ENCODE assay signal across 26 mouse cellular contexts in the genomic region with DNA sequence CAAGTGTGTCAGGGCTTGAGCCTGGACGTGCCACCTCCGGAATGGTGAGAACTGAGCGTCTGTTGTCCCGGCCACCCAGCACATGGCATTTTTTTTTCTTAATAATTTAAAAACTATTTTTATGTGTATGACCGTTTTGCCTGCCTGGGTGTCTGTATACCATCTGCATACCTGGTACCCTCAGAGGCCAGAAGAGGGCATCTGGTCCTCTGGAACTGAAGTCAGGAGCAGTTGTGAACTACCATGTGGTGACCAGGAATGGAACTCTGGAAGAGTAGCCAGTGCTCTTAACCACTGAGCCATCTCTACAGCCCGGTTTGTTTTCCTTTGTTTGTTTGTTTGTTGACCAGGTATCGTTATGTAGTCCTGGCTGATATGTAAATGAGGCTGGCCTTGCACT. TPM values are rescaled to one million over a fixed set of nuclear protein-coding genes. Genes with fewer than 3 reads are reported as not detected.
DNase-seq lines count a peak whose midpoint lies in the region; ATAC-seq and TF ChIP-seq lines count a peak whose summit lies in the region.
"Had no signal": no experiment of that assay in that cellular context is flagged by ENCODE, and none has a peak within 500 bp of the region (broad histone marks: within the 10 kb centered on the region; RNA-seq: fewer than 3 reads in every experiment).

No protein-coding gene starts in this region.

- peak; percentile 27 to 39 for DNase-seq in kidney, postnatal 36 days
- DNase-seq in 3T3-L1 (ENCODE audit: low read depth, low spot score) (peak; percentile 15), 416B (ENCODE audit: low read depth) (peak; percentile 78)
- DNase-seq in heart, embryonic 10.5 days (ENCODE audit: low spot score) = no peak
- no peak for DNase-seq in left cerebral cortex, postnatal 36 days (ENCODE audit: low spot score in 2 of 2)
- DNase-seq: adrenal gland, postnatal 25 days; cerebellum, adult 11-12 months; cerebellum, postnatal 25 days; embryo, embryonic 11 days; heart, adult 11 months; heart, postnatal 36 days; spleen, adult 18-20 months had no signal

- no peaks in the 10 kb centered on the region for H3K27me3 ChIP-seq in kidney, embryonic 16.5 days (ENCODE audit: insufficient read depth, low read length)
- H3K27me3 ChIP-seq in small intestine, adult 2 months (ENCODE audit: control insufficient read depth, insufficient read depth, low read length) = no peaks in the 10 kb centered on the region
- H3K27me3 ChIP-seq in heart, embryonic 10.5 days (ENCODE audit: insufficient read depth, poor library complexity, severe bottlenecking) = peaks cover 49% of the 10 kb centered on the region

- ATAC-seq in kidney, embryonic 16.5 days (ENCODE audit: low FRiP score, low TSS enrichment) = no peak
- ATAC-seq: forebrain, embryonic 16.5 days; hindbrain, embryonic 16.5 days; lung, postnatal 0 days had no signal

- no peak overlapping the region for H3K9ac ChIP-seq in kidney, embryonic 16.5 days (replicated peaks; ENCODE audit: low read length)
- H3K9ac ChIP-seq: limb, embryonic 12.5 days; liver, embryonic 15.5 days; midbrain, embryonic 12.5 days; neural tube, embryonic 13.5 days had no signal

- no peak overlapping the region for H3K27ac ChIP-seq in kidney, embryonic 16.5 days (ENCODE audit: low read length)
- no peak overlapping the region for H3K27ac ChIP-seq in small intestine, adult 2 months (ENCODE audit: insufficient read depth, low read depth, low read length)
- no peak overlapping the region for H3K27ac ChIP-seq in heart, embryonic 10.5 days
- H3K27ac ChIP-seq: limb, embryonic 12.5 days; liver, embryonic 15.5 days; midbrain, embryonic 12.5 days; neural tube, embryonic 13.5 days had no signal

- no peaks in the 10 kb centered on the region for H3K9me3 ChIP-seq in kidney, embryonic 16.5 days (ENCODE audit: low read length)
- no peaks in the 10 kb centered on the region for H3K9me3 ChIP-seq in heart, embryonic 10.5 days
- H3K9me3 ChIP-seq: limb, embryonic 12.5 days; liver, embryonic 15.5 days; midbrain, embryonic 12.5 days; neural tube, embryonic 13.5 days had no signal

- WGBS in kidney, embryonic 16.5 days = 76% methylated on average over 7 of the region's 7 CpGs
- 72% methylated on average over 7 of the region's 7 CpGs for WGBS in small intestine, adult 2 months
- 71% methylated on average over 7 of the region's 7 CpGs for WGBS in heart, embryonic 10.5 days

- H3K36me3 ChIP-seq in kidney, embryonic 16.5 days (ENCODE audit: insufficient read depth, low read length) = no peaks in the 10 kb centered on the region
- H3K36me3 ChIP-seq in small intestine, adult 2 months (ENCODE audit: control insufficient read depth, insufficient read depth, low read length) = no peaks in the 10 kb centered on the region
- H3K36me3 ChIP-seq in heart, embryonic 10.5 days = no peaks in the 10 kb centered on the region
- H3K36me3 ChIP-seq: limb, embryonic 12.5 days; liver, embryonic 15.5 days; midbrain, embryonic 12.5 days; neural tube, embryonic 13.5 days had no signal

- peak; percentile 47; the same call in 1 of the 2 replicates for TF ChIP-seq CTCF in small intestine, adult 2 months (IDR thresholded peaks at IDR 0.05; ENCODE audit: extremely low read depth, insufficient read length, insufficient replicate concordance, low read depth, low read length)

- H3K4me3 ChIP-seq in kidney, embryonic 16.5 days (ENCODE audit: low read length) = no peak overlapping the region
- no peak overlapping the region for H3K4me3 ChIP-seq in small intestine, adult 2 months (ENCODE audit: low read depth, low read length)
- H3K4me3 ChIP-seq in heart, embryonic 10.5 days = no peak overlapping the region
- H3K4me3 ChIP-seq: limb, embryonic 12.5 days; liver, embryonic 15.5 days; midbrain, embryonic 12.5 days; neural tube, embryonic 13.5 days had no signal

- TF ChIP-seq POLR2A in small intestine, adult 2 months (IDR thresholded peaks at IDR 0.05; ENCODE audit: low read depth, low read length) = no peak

- no peaks in the 10 kb centered on the region for H3K4me1 ChIP-seq in kidney, embryonic 16.5 days (ENCODE audit: insufficient read depth, low read length)
- peaks cover 43% of the 10 kb centered on the region for H3K4me1 ChIP-seq in small intestine, adult 2 months (ENCODE audit: control insufficient read depth, insufficient read depth, insufficient read length, low read length)
- H3K4me1 ChIP-seq in heart, embryonic 10.5 days = peaks cover 15% of the 10 kb centered on the region; the same call in 1 of the 2 replicates
- H3K4me1 ChIP-seq: limb, embryonic 12.5 days; midbrain, embryonic 12.5 days; neural tube, embryonic 13.5 days had no signal

- no peak overlapping the region for H3K4me2 ChIP-seq in kidney, embryonic 16.5 days (replicated peaks; ENCODE audit: low read depth, low read length)
- H3K4me2 ChIP-seq: limb, embryonic 12.5 days; midbrain, embryonic 12.5 days; neural tube, embryonic 13.5 days had no signal

- intact Hi-C loops in left cerebral cortex, postnatal 36 days (cut with DNase I) = no loop called here

RNA-seq across cellular contexts. Expression of gene Rgs14, which starts 1.1 kb away (rescaled TPM):
- polyA plus RNA-seq in kidney, embryonic 16.5 days (2015; fragmentation: Nextera tagmentation; extraction: Ambion mirVana) = 1.1 and 1.3 TPM in 2 replicates
- polyA plus RNA-seq in small intestine, adult 2 months (2012; rRNA removed) = 5.9 and 14.6 TPM in 2 replicates
- polyA plus RNA-seq in heart, embryonic 10.5 days (2016; fragmentation: Nextera tagmentation; extraction: Ambion mirVana) = 0.18 and 0.68 TPM in 2 replicates
- 10 to 100 TPM; 52.3 to 53.7 TPM for total RNA-seq in left cerebral cortex, postnatal 36 days (2021)

RNA-seq across cellular contexts. Expression of gene Lman2, which starts 5.8 kb away (rescaled TPM):
- polyA plus RNA-seq in kidney, embryonic 16.5 days (2015; fragmentation: Nextera tagmentation; extraction: Ambion mirVana) = 127 and 131 TPM in 2 replicates
- polyA plus RNA-seq in small intestine, adult 2 months (2012; rRNA removed) = 63.0 and 107 TPM in 2 replicates
- 114 and 117 TPM in 2 replicates for polyA plus RNA-seq in heart, embryonic 10.5 days (2016; fragmentation: Nextera tagmentation; extraction: Ambion mirVana)
- 10 to 100 TPM; 54.9 to 61.3 TPM for total RNA-seq in left cerebral cortex, postnatal 36 days (2021)

RNA-seq across cellular contexts. Expression of gene Slc34a1, which starts 29.6 kb away (rescaled TPM):
- 366 and 385 TPM in 2 replicates for polyA plus RNA-seq in kidney, embryonic 16.5 days (2015; fragmentation: Nextera tagmentation; extraction: Ambion mirVana)
- polyA plus RNA-seq in small intestine, adult 2 months (2012; rRNA removed) = 0.05 and 0.60 TPM in 2 replicates
- polyA plus RNA-seq in heart, embryonic 10.5 days (2016; fragmentation: Nextera tagmentation; extraction: Ambion mirVana) = not detected in 2 replicates
- under 1 TPM; 0.48 to 0.54 TPM for total RNA-seq in left cerebral cortex, postnatal 36 days (2021)
- total RNA-seq: adrenal gland, postnatal 25 days; heart, postnatal 36 days; layer of hippocampus, postnatal 14 days had no signal
- polyA plus RNA-seq: embryonic facial prominence, embryonic 14.5 days; forebrain, embryonic 16.5 days; heart, embryonic 14.5 days; hindbrain, embryonic 16.5 days; limb, embryonic 12.5 days; liver, embryonic 15.5 days; lung, postnatal 0 days; neural tube, embryonic 13.5 days had no signal

RNA-seq across cellular contexts. Expression of gene Mxd3, which starts 38.8 kb away (rescaled TPM):
- polyA plus RNA-seq in kidney, embryonic 16.5 days (2015; fragmentation: Nextera tagmentation; extraction: Ambion mirVana) = 33.5 and 37.6 TPM in 2 replicates
- 5.1 and 8.5 TPM in 2 replicates for polyA plus RNA-seq in small intestine, adult 2 months (2012; rRNA removed)
- 14.3 and 15.0 TPM in 2 replicates for polyA plus RNA-seq in heart, embryonic 10.5 days (2016; fragmentation: Nextera tagmentation; extraction: Ambion mirVana)
- 1 to 10 TPM; 1.4 to 2.5 TPM for total RNA-seq in left cerebral cortex, postnatal 36 days (2021)
- total RNA-seq: gastrocnemius, adult 18-20 months had no signal

RNA-seq across cellular contexts. Expression of gene Pfn3, which starts 46.6 kb away (rescaled TPM):
- 0.46 TPM in 1 of 2 replicates, not detected in the other for polyA plus RNA-seq in kidney, embryonic 16.5 days (2015; fragmentation: Nextera tagmentation; extraction: Ambion mirVana)
- polyA plus RNA-seq in small intestine, adult 2 months (2012; rRNA removed) = not detected in 2 replicates
- not detected in 2 replicates for polyA plus RNA-seq in heart, embryonic 10.5 days (2016; fragmentation: Nextera tagmentation; extraction: Ambion mirVana)
- not detected for total RNA-seq in left cerebral cortex, postnatal 36 days (2021)
- total RNA-seq: adrenal gland, postnatal 25 days; gastrocnemius, adult 18-20 months; heart, postnatal 36 days; layer of hippocampus, postnatal 14 days had no signal
- polyA plus RNA-seq: heart, embryonic 14.5 days; limb, embryonic 12.5 days; liver, embryonic 15.5 days; lung, postnatal 0 days; midbrain, embryonic 12.5 days; neural tube, embryonic 13.5 days; stomach, embryonic 16.5 days had no signal

Comparison
In these comparisons a context has a peak if more than half of its experiments do, and no peak if none do; other contexts are left out.
1. DNase-seq: peak in kidney, postnatal 36 days (2 of 2), 3T3-L1 (single experiment) and 416B (single experiment); none in heart, embryonic 10.5 days (single experiment) and left cerebral cortex, postnatal 36 days (0 of 2).
2. RNA of gene Slc34a1, which starts 29.6 kb away (polyA plus RNA-seq): 366 to 385 TPM in kidney, embryonic 16.5 days; 0.05 to 0.60 TPM in small intestine, adult 2 months and not detected in heart, embryonic 10.5 days; every median in the first group is over 100 times any median in the second.